Mouse (Mus musculus) testis, adult 2 months (tissue): ENCODE results near the gene Apoc3. TPM values are rescaled to one million over a fixed set of nuclear protein-coding genes. Genes with fewer than 3 reads are reported as not detected.

Experiments used
- H3K27ac ChIP-seq: fragments of 200-500 bp; 2 replicates; pipeline ENCODE4 v1.5.1; 2012; ENCODE audit warnings: low read depth, low read length; ENCODE audit not compliant: control insufficient read depth, insufficient read depth
- H3K27me3 ChIP-seq: fragments of 200-500 bp; 2 replicates; pipeline ENCODE4 v1.6.1; 2012; ENCODE audit warnings: mild to moderate bottlenecking, low read length, moderate library complexity; ENCODE audit not compliant: control insufficient read depth, insufficient read depth
- H3K36me3 ChIP-seq: fragments of 200-500 bp; 2 replicates; pipeline ENCODE4 v1.6.1; 2012; ENCODE audit warnings: mild to moderate bottlenecking, low read length; ENCODE audit not compliant: control insufficient read depth, insufficient read depth
- H3K4me1 ChIP-seq: fragments of 200-500 bp; 2 replicates; pipeline ENCODE4 v1.6.1; 2012; ENCODE audit warnings: low read length; ENCODE audit not compliant: control insufficient read depth, insufficient read depth
- H3K4me3 ChIP-seq: fragments of 200-500 bp; 2 replicates; pipeline ENCODE4 v1.5.1; 2012; ENCODE audit warnings: low read depth, mild to moderate bottlenecking, low read length, moderate library complexity, mixed read lengths; ENCODE audit not compliant: control insufficient read depth
- CTCF ChIP-seq: fragments of 200-500 bp; IDR thresholded peaks from 2 replicates; pipeline ENCODE4 v1.5.1; 2012; ENCODE audit warnings: low read depth, mild to moderate bottlenecking, inconsistent platforms, low read length, moderate library complexity; ENCODE audit not compliant: control insufficient read depth, insufficient read depth, insufficient replicate concordance
- POLR2A ChIP-seq: fragments of 200-500 bp; IDR thresholded peaks from 2 replicates; pipeline ENCODE4 v1.6.1; 2012; ENCODE audit warnings: low read depth, mild to moderate bottlenecking, inconsistent platforms, low read length, moderate library complexity; ENCODE audit not compliant: control insufficient read depth
- polyA plus RNA-seq: library from polyadenylated mRNA; depleted of rRNA; stranded (reverse); fragments of >200 nt; gene quantifications from 2 replicates; pipeline ENCODE4 v1.2.3, GENCODE M21; 2012

Gene Apoc3
- polyA plus RNA-seq, 1 experiment: not detected

GRCm38 (mm10) chr9:46268343-46268873 lies 33.0 kb upstream of the Apoc3 start, which contains the start of gene Apoa5:
TSS of gene Apoa5 (plus strand) at chr9:46268633.
- Histone ChIP-seq H3K4me3 (no peak within 1 kb of the TSS), H3K36me3 (no peaks in the 10 kb centered on the region), H3K27me3 (no peaks in the 10 kb centered on the region), H3K27ac (no peak within 1 kb of the TSS), H3K4me1 (peaks cover 2% of the 10 kb centered on the region; the same call in 1 of the 2 replicates)
- TF ChIP-seq POLR2A: no peak
- TF ChIP-seq CTCF: no peak

GRCm38 (mm10) chr9:46261131-46261530 lies 25.7 kb upstream of the Apoc3 start:
- no peak overlapping the region for H3K27ac ChIP-seq
- no peaks in the 10 kb centered on the region for H3K27me3 ChIP-seq
- no peaks in the 10 kb centered on the region for H3K36me3 ChIP-seq
- TF ChIP-seq POLR2A (no peak), CTCF (no peak)
- no peak overlapping the region for H3K4me3 ChIP-seq
- no peaks in the 10 kb centered on the region for H3K4me1 ChIP-seq

- Histone ChIP-seq H3K36me3 (no peaks in the 10 kb centered on the region), H3K27ac (no peak overlapping the region), H3K4me3 (no peak overlapping the region), H3K4me1 (no peaks in the 10 kb centered on the region), H3K27me3 (no peaks in the 10 kb centered on the region)
- TF ChIP-seq POLR2A: no peak
- no peak for TF ChIP-seq CTCF
These were observed 23.7 kb upstream of the Apoc3 start for GRCm38 (mm10) chr9:46259111-46259510.

- H3K36me3 ChIP-seq: no peaks in the 10 kb centered on the region
- H3K4me3 ChIP-seq: no peak overlapping the region
- no peak overlapping the region for H3K27ac ChIP-seq
- no peaks in the 10 kb centered on the region for H3K4me1 ChIP-seq
- no peaks in the 10 kb centered on the region for H3K27me3 ChIP-seq
- TF ChIP-seq POLR2A (no peak), CTCF (no peak)
These were observed 22.1 kb upstream of the Apoc3 start for GRCm38 (mm10) chr9:46257546-46257945.

GRCm38 (mm10) chr9:46256658-46257385 lies 21.4 kb upstream of the Apoc3 start:
- TF ChIP-seq CTCF (no peak), POLR2A (no peak)
- no peaks in the 10 kb centered on the region for H3K36me3 ChIP-seq
- no peak overlapping the region for H3K4me3 ChIP-seq
- no peaks in the 10 kb centered on the region for H3K4me1 ChIP-seq
- no peaks in the 10 kb centered on the region for H3K27me3 ChIP-seq
- H3K27ac ChIP-seq: no peak overlapping the region

GRCm38 (mm10) chr9:46256177-46256576 lies 20.7 kb upstream of the Apoc3 start:
- Histone ChIP-seq H3K27ac (no peak overlapping the region), H3K27me3 (no peaks in the 10 kb centered on the region), H3K4me1 (no peaks in the 10 kb centered on the region), H3K4me3 (no peak overlapping the region), H3K36me3 (no peaks in the 10 kb centered on the region)
- TF ChIP-seq CTCF: no peak
- no peak for TF ChIP-seq POLR2A

GRCm38 (mm10) chr9:46246752-46247324 lies 11.4 kb upstream of the Apoc3 start:
- Histone ChIP-seq H3K27ac (no peak overlapping the region), H3K27me3 (no peaks in the 10 kb centered on the region), H3K4me3 (no peak overlapping the region), H3K4me1 (no peaks in the 10 kb centered on the region), H3K36me3 (no peaks in the 10 kb centered on the region)
- TF ChIP-seq POLR2A: no peak
- TF ChIP-seq CTCF: peak; percentile 45; the same call in 1 of the 2 replicates

GRCm38 (mm10) chr9:46243584-46243983 lies 8.1 kb upstream of the Apoc3 start:
- Histone ChIP-seq H3K27ac (no peak overlapping the region), H3K4me3 (no peak overlapping the region), H3K36me3 (no peaks in the 10 kb centered on the region), H3K4me1 (no peaks in the 10 kb centered on the region), H3K27me3 (no peaks in the 10 kb centered on the region)
- no peak for TF ChIP-seq POLR2A
- TF ChIP-seq CTCF: no peak
